Mouse (Mus musculus): ENCODE measurements around the gene Rnf223. TPM values are rescaled to one million over a fixed set of nuclear protein-coding genes. Genes with fewer than 3 reads are reported as not detected.
"Not testable (repeated sequence)": the region's sequence is repeated elsewhere in the genome, so short reads cannot be mapped to it uniquely, and the experiment has no call there.

The Rnf223 gene
- polyA plus RNA-seq, 1 experiment = 0.31 TPM

GRCm38 (mm10) chr4:156130940-156131339 is 627 bp downstream of the Rnf223 start:
- Histone ChIP-seq H3K4me1 (ENCODE audit: control insufficient read depth, insufficient read depth, low read length) (no peaks in the 10 kb centered on the region), H3K4me3 (ENCODE audit: insufficient read depth, low read depth, low read length) (no peak overlapping the region), H3K36me3 (ENCODE audit: control insufficient read depth, insufficient read depth, low read length) (no peaks in the 10 kb centered on the region), H3K27ac (ENCODE audit: insufficient read depth, low read depth, low read length) (no peak overlapping the region), H3K27me3 (replicated peaks; ENCODE audit: control insufficient read depth, insufficient read depth, low read length) (no peaks in the 10 kb centered on the region)
- WGBS = 63% methylated on average over 10 of the region's 10 CpGs
- DNase-seq = no peak
- TF ChIP-seq POLR2A (IDR thresholded peaks at IDR 0.05; ENCODE audit: low read depth, low read length) (no peak), CTCF (conservative IDR thresholded peaks at IDR 0.05; ENCODE audit: insufficient read depth, insufficient read length, low read depth, low read length) (no peak)

- no peak for DNase-seq
- Histone ChIP-seq H3K27ac (ENCODE audit: insufficient read depth, low read depth, low read length) (no peak overlapping the region), H3K4me3 (ENCODE audit: insufficient read depth, low read depth, low read length) (no peak overlapping the region), H3K36me3 (ENCODE audit: control insufficient read depth, insufficient read depth, low read length) (no peaks in the 10 kb centered on the region), H3K4me1 (ENCODE audit: control insufficient read depth, insufficient read depth, low read length) (no peaks in the 10 kb centered on the region), H3K27me3 (replicated peaks; ENCODE audit: control insufficient read depth, insufficient read depth, low read length) (no peaks in the 10 kb centered on the region)
- TF ChIP-seq CTCF (conservative IDR thresholded peaks at IDR 0.05; ENCODE audit: insufficient read depth, insufficient read length, low read depth, low read length) (no peak), POLR2A (IDR thresholded peaks at IDR 0.05; ENCODE audit: low read depth, low read length) (no peak)
- 80% methylated on average over 5 of the region's 5 CpGs for WGBS
These were observed 3.0 kb downstream of the Rnf223 start for GRCm38 (mm10) chr4:156133334-156133733.

- TF ChIP-seq POLR2A (IDR thresholded peaks at IDR 0.05; ENCODE audit: low read depth, low read length) (no peak), CTCF (conservative IDR thresholded peaks at IDR 0.05; ENCODE audit: insufficient read depth, insufficient read length, low read depth, low read length) (no peak)
- Histone ChIP-seq H3K4me3 (ENCODE audit: insufficient read depth, low read depth, low read length) (no peak overlapping the region), H3K4me1 (ENCODE audit: control insufficient read depth, insufficient read depth, low read length) (no peaks in the 10 kb centered on the region), H3K27ac (ENCODE audit: insufficient read depth, low read depth, low read length) (0 out of 2 replicates have a peak overlapping the region, but pooled peaks have one; percentile 19), H3K36me3 (ENCODE audit: control insufficient read depth, insufficient read depth, low read length) (no peaks in the 10 kb centered on the region), H3K27me3 (replicated peaks; ENCODE audit: control insufficient read depth, insufficient read depth, low read length) (no peaks in the 10 kb centered on the region)
- WGBS = 68% methylated on average over 12 of the region's 12 CpGs
- peak; percentile 39 for DNase-seq
These were observed 3.8 kb downstream of the Rnf223 start for GRCm38 (mm10) chr4:156133943-156134605.

GRCm38 (mm10) chr4:156135112-156135511 is 4.8 kb downstream of the Rnf223 start:
- 90% methylated on average over 13 of the region's 13 CpGs for WGBS
- Histone ChIP-seq H3K27ac (ENCODE audit: insufficient read depth, low read depth, low read length) (no peak overlapping the region), H3K36me3 (ENCODE audit: control insufficient read depth, insufficient read depth, low read length) (no peaks in the 10 kb centered on the region), H3K4me3 (ENCODE audit: insufficient read depth, low read depth, low read length) (no peak overlapping the region), H3K27me3 (replicated peaks; ENCODE audit: control insufficient read depth, insufficient read depth, low read length) (no peaks in the 10 kb centered on the region), H3K4me1 (ENCODE audit: control insufficient read depth, insufficient read depth, low read length) (no peaks in the 10 kb centered on the region)
- DNase-seq = no peak
- TF ChIP-seq POLR2A (IDR thresholded peaks at IDR 0.05; ENCODE audit: low read depth, low read length) (no peak), CTCF (conservative IDR thresholded peaks at IDR 0.05; ENCODE audit: insufficient read depth, insufficient read length, low read depth, low read length) (no peak)

DNA sequence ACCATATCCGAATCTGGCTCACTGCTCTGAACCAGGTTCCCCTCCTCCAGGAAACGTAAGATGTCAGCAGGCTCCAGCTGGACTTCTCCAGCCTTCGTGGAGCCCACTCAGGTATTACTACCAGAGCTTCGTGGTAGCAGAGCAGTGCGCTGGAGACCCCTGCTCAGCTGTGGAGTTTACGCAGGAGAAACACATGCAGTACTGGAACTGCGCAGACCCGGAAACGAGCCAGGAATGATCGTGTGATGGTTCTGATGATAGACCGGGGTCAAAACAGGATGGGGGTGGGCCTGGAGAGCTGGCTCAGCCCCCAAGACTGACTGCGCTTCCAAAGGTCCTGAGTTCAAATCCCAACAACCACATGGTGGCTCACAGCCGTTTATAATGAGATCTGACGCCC is 5.5 kb downstream of the Rnf223 start:
- no peak overlapping the region for H3K27ac ChIP-seq (ENCODE audit: insufficient read depth, low read depth, low read length)
- H3K4me3 ChIP-seq (ENCODE audit: insufficient read depth, low read depth, low read length) = no peak overlapping the region
- no peaks in the 10 kb centered on the region for H3K27me3 ChIP-seq (replicated peaks; ENCODE audit: control insufficient read depth, insufficient read depth, low read length)
- TF ChIP-seq CTCF (conservative IDR thresholded peaks at IDR 0.05; ENCODE audit: insufficient read depth, insufficient read length, low read depth, low read length) = no peak
- no peak for TF ChIP-seq POLR2A (IDR thresholded peaks at IDR 0.05; ENCODE audit: low read depth, low read length)
- no peaks in the 10 kb centered on the region for H3K36me3 ChIP-seq (ENCODE audit: control insufficient read depth, insufficient read depth, low read length)
- H3K4me1 ChIP-seq (ENCODE audit: control insufficient read depth, insufficient read depth, low read length) = no peaks in the 10 kb centered on the region
- DNase-seq = no peak
- WGBS = 93% methylated on average over 14 of the region's 14 CpGs

GRCm38 (mm10) chr4:156136285-156137100 is 6.2 kb downstream of the Rnf223 start:
- Histone ChIP-seq H3K27me3 (replicated peaks; ENCODE audit: control insufficient read depth, insufficient read depth, low read length) (no peaks in the 10 kb centered on the region), H3K4me3 (ENCODE audit: insufficient read depth, low read depth, low read length) (no peak overlapping the region), H3K27ac (ENCODE audit: insufficient read depth, low read depth, low read length) (no peak overlapping the region), H3K4me1 (ENCODE audit: control insufficient read depth, insufficient read depth, low read length) (no peaks in the 10 kb centered on the region), H3K36me3 (ENCODE audit: control insufficient read depth, insufficient read depth, low read length) (no peaks in the 10 kb centered on the region)
- TF ChIP-seq POLR2A (IDR thresholded peaks at IDR 0.05; ENCODE audit: low read depth, low read length) = no peak
- no peak for TF ChIP-seq CTCF (conservative IDR thresholded peaks at IDR 0.05; ENCODE audit: insufficient read depth, insufficient read length, low read depth, low read length)
- DNase-seq = peak; percentile 10
- WGBS = 79% methylated on average over 30 of the region's 30 CpGs

- H3K36me3 ChIP-seq (ENCODE audit: control insufficient read depth, insufficient read depth, low read length); H3K4me1 ChIP-seq (ENCODE audit: control insufficient read depth, insufficient read depth, low read length); H3K27ac ChIP-seq (ENCODE audit: insufficient read depth, low read depth, low read length); H3K27me3 ChIP-seq (replicated peaks; ENCODE audit: control insufficient read depth, insufficient read depth, low read length); H3K4me3 ChIP-seq (ENCODE audit: insufficient read depth, low read depth, low read length): not testable (repeated sequence)
- DNase-seq = peak; percentile 38
- WGBS = 68% methylated on average over 10 of the region's 10 CpGs
These were observed 20.6 kb downstream of the Rnf223 start for GRCm38 (mm10) chr4:156150887-156151286.
